Mouse (Mus musculus) CH12.LX (cell line): Measurements from ENCODE around the gene Epb41. TPM values are rescaled to one million over a fixed set of nuclear protein-coding genes. Genes with fewer than 3 reads are reported as not detected.
A peak's percentile ranks its signal among the peaks of the same experiment; 100 is the strongest.

ENCODE experiments used
- DNase-seq: peaks from one replicate; pipeline ENCODE4 v3.0.0-alpha.2; 2013; ENCODE audit errors: extremely low read depth
- H3K27ac ChIP-seq: 2 replicates; pipeline ENCODE4 v1.5.1; 2012; ENCODE audit warnings: low read depth, mild to moderate bottlenecking, control low read depth, moderate library complexity; ENCODE audit not compliant: insufficient read depth
- H3K27me3 ChIP-seq: replicated peaks from 2 replicates; pipeline ENCODE3; 2012; ENCODE audit warnings: inconsistent platforms
- H3K36me3 ChIP-seq, 2 experiments: replicated peaks in 1 of 2; 2 replicates each; pipeline versions ENCODE3 to v1.6.1; 2012; ENCODE audit warnings: inconsistent platforms in 1 of 2, low read length in 1 of 2, mild to moderate bottlenecking in 1 of 2, mixed read lengths in 1 of 2, moderate library complexity in 1 of 2; ENCODE audit not compliant: control insufficient read depth in 1 of 2, insufficient read depth in 1 of 2
- H3K4me1 ChIP-seq, 2 experiments: 2 replicates each; pipeline ENCODE4 v1.6.1; 2012; ENCODE audit warnings: inconsistent platforms in 1 of 2, moderate library complexity in 1 of 2; ENCODE audit not compliant: insufficient read depth in 2 of 2, control insufficient read depth in 1 of 2
- H3K4me2 ChIP-seq: 2 replicates; pipeline ENCODE4 v1.6.1; 2012; ENCODE audit warnings: low read depth, mild to moderate bottlenecking, control low read depth; ENCODE audit not compliant: poor library complexity, insufficient read depth, severe bottlenecking
- H3K4me3 ChIP-seq, 3 experiments: fragments of 150-350 bp in 1 of 3; sonication (generic) in 1 of 3; replicated peaks in 1 of 3; 2 replicates each; pipeline versions ENCODE3 to v1.5.1; 2011 to 2012; ENCODE audit warnings: low read depth in 2 of 3, low read length in 2 of 3, mild to moderate bottlenecking in 2 of 3, moderate library complexity in 2 of 3, control low read depth in 1 of 3, improper control_type of control experiment in 1 of 3, inconsistent platforms in 1 of 3, mixed read lengths in 1 of 3; ENCODE audit not compliant: poor library complexity in 1 of 3
- H3K79me2 ChIP-seq: replicated peaks from 2 replicates; pipeline ENCODE4 v1.6.1; 2012; ENCODE audit warnings: mild to moderate bottlenecking, moderate library complexity; ENCODE audit not compliant: control insufficient read depth, poor library complexity, insufficient read depth, severe bottlenecking; ENCODE audit errors: extremely low read depth
- H3K9ac ChIP-seq: 2 replicates; pipeline ENCODE4 v1.6.1; 2012; ENCODE audit warnings: low read depth, mild to moderate bottlenecking, control low read depth, moderate library complexity; ENCODE audit not compliant: insufficient read depth
- H3K9me3 ChIP-seq: replicated peaks from 2 replicates; pipeline ENCODE3; 2012; ENCODE audit warnings: low read length, inconsistent platforms, mixed read lengths
- BHLHE40 ChIP-seq: IDR thresholded peaks from 2 replicates; pipeline ENCODE4 v1.6.1; 2011; ENCODE audit warnings: mild to moderate bottlenecking, low read depth, low read length, improper control_type of control experiment
- CHD1 ChIP-seq: IDR thresholded peaks from 2 replicates; pipeline ENCODE4 v1.6.1; 2012; ENCODE audit warnings: low read depth, low read length, improper control_type of control experiment, inconsistent platforms
- E2F4 ChIP-seq: IDR thresholded peaks from 2 replicates; pipeline ENCODE4 v1.6.1; 2011; ENCODE audit warnings: low read depth, low read length, improper control_type of control experiment; ENCODE audit not compliant: insufficient replicate concordance
- ELF1 ChIP-seq: IDR thresholded peaks from 2 replicates; pipeline ENCODE4 v1.6.1; 2014; ENCODE audit warnings: low read depth, mild to moderate bottlenecking, inconsistent platforms, low read length, improper control_type of control experiment
- ETS1 ChIP-seq: conservative IDR thresholded peaks from 2 replicates; pipeline ENCODE4 v1.6.1; 2012; ENCODE audit warnings: low read depth, mild to moderate bottlenecking, inconsistent platforms, low read length, improper control_type of control experiment, moderate library complexity
- KAT2A ChIP-seq: IDR thresholded peaks from 2 replicates; pipeline ENCODE4 v1.6.1; 2012; ENCODE audit warnings: low read length, improper control_type of control experiment, inconsistent platforms; ENCODE audit not compliant: insufficient replicate concordance
- MAX ChIP-seq: IDR thresholded peaks from 2 replicates; pipeline ENCODE4 v1.6.1; 2011; ENCODE audit warnings: low read length, improper control_type of control experiment
- MEF2A ChIP-seq: IDR thresholded peaks from 2 replicates; pipeline ENCODE4 v1.6.1; 2014; ENCODE audit warnings: low read depth, mild to moderate bottlenecking, inconsistent platforms, low read length, improper control_type of control experiment, borderline replicate concordance
- MYC ChIP-seq: IDR thresholded peaks from 2 replicates; pipeline ENCODE4 v1.6.1; 2011; ENCODE audit warnings: low read depth, mild to moderate bottlenecking, improper control_type of control experiment, low read length
- POLR2A ChIP-seq: IDR thresholded peaks from 2 replicates; pipeline ENCODE4 v1.6.1; 2011; ENCODE audit warnings: low read depth, mild to moderate bottlenecking, improper control_type of control experiment, low read length
- POLR2AphosphoS2 ChIP-seq: IDR thresholded peaks from 2 replicates; pipeline ENCODE4 v1.6.1; 2011; ENCODE audit warnings: low read depth, low read length, improper control_type of control experiment
- UBTF ChIP-seq: IDR thresholded peaks from 2 replicates; pipeline ENCODE4 v1.6.1; 2012; ENCODE audit warnings: low read depth, mild to moderate bottlenecking, inconsistent platforms, low read length, improper control_type of control experiment, moderate library complexity
- USF2 ChIP-seq: conservative IDR thresholded peaks from 2 replicates; pipeline ENCODE4 v1.6.1; 2011; ENCODE audit warnings: low read depth, low read length, improper control_type of control experiment
- ZC3H11A ChIP-seq: IDR thresholded peaks from 2 replicates; pipeline ENCODE4 v1.6.1; 2012; ENCODE audit warnings: low read depth, mild to moderate bottlenecking, inconsistent platforms, low read length, improper control_type of control experiment
- dilution Hi-C: fragments of 300-500 bp; cut with MboI; formaldehyde crosslinking; loops from 2 replicates; pipeline ENCODE4 v1.14.3; 2020; ENCODE audit warnings: low sequenced_read_pairs; ENCODE audit not compliant: extremely low pct_unique_long_range_greater_than_20kb, extremely low pct_ligation_motif_present
- in situ Hi-C: fragments of 300-500 bp; cut with MboI; formaldehyde crosslinking; loops from 3 replicates; pipeline ENCODE4 v1.14.3; 2019; ENCODE audit warnings: low sequenced_read_pairs, low pct_ligation_motif_present, low pct_unique_long_range_greater_than_20kb, mixed read lengths
- polyA plus RNA-seq: library from polyadenylated mRNA; unstranded; fragments of >175 nt; gene quantifications from 2 replicates; pipeline ENCODE4 v1.2.1, GENCODE M21; 2012; ENCODE audit warnings: low read depth; ENCODE audit not compliant: insufficient read length
- total RNA-seq, 2 experiments: library from RNA; depleted of rRNA; stranded (reverse); fragments of 300-350 nt in 1 of 2; fragments of >200 nt in 1 of 2; gene quantifications; 2 replicates each; pipeline ENCODE4 v1.2.3; 2012 to 2014

The Epb41 gene
- total and polyA plus RNA-seq, 3 experiments = 7.1 to 21.6 (median 10.0) TPM

- H3K79me2 ChIP-seq = no peaks in the 10 kb centered on the region; the same call in 1 of the 2 replicates
- H3K9ac ChIP-seq = no peak overlapping the region
- no peak overlapping the region for H3K27ac ChIP-seq
- in situ Hi-C loops = no loop called here
- H3K4me2 ChIP-seq = no peak overlapping the region
- H3K4me1 ChIP-seq = peaks cover 0 to 11% of the 10 kb centered on the region in 2 experiments; a peak in 2 of 4 replicates
- dilution Hi-C loops = no loop called here
- H3K27me3 ChIP-seq = peaks cover 9% of the 10 kb centered on the region
- TF ChIP-seq MYC (no peak), MEF2A (no peak), USF2 (no peak), E2F4 (no peak), ELF1 (no peak), ETS1 (no peak), CHD1 (no peak), POLR2A (no peak), ZC3H11A (no peak), BHLHE40 (no peak), MAX (no peak), UBTF (no peak)
- TF ChIP-seq, all 38 proteins: peak for 0
- H3K4me3 ChIP-seq = no peak overlapping the region
- no peak for DNase-seq
- H3K9me3 ChIP-seq = no peaks in the 10 kb centered on the region
- no peaks in the 10 kb centered on the region for H3K36me3 ChIP-seq
These were observed 23.5 kb downstream of the Epb41 start for GRCm38 (mm10) chr4:132051321-132052275.

GRCm38 (mm10) chr4:132049549-132050200 lies 25.4 kb downstream of the Epb41 start:
- H3K36me3 ChIP-seq = no peaks in the 10 kb centered on the region
- no peaks in the 10 kb centered on the region for H3K79me2 ChIP-seq
- peak overlapping the region; percentile 27 to 63 (median 45) for H3K4me3 ChIP-seq
- TF ChIP-seq KAT2A = no peak
- no peak for TF ChIP-seq POLR2AphosphoS2
- dilution Hi-C loops = no loop called here
- peak overlapping the region; percentile 42; the same call in 1 of the 2 replicates for H3K9ac ChIP-seq
- H3K4me1 ChIP-seq = peaks cover 0 to 11% of the 10 kb centered on the region in 2 experiments; a peak in 2 of 4 replicates
- no peak overlapping the region for H3K27ac ChIP-seq
- DNase-seq = no peak
- H3K4me2 ChIP-seq = peak overlapping the region; percentile 89; the same call in 1 of the 2 replicates
- H3K9me3 ChIP-seq = no peaks in the 10 kb centered on the region
- in situ Hi-C loops = no loop called here
- H3K27me3 ChIP-seq = peaks cover 9% of the 10 kb centered on the region
